Mouse (Mus musculus): Measurements from ENCODE around the gene Pilrb2.
"Not testable (repeated sequence)": the region's sequence is repeated elsewhere in the genome, so short reads cannot be mapped to it uniquely, and the experiment has no call there.

DNA sequence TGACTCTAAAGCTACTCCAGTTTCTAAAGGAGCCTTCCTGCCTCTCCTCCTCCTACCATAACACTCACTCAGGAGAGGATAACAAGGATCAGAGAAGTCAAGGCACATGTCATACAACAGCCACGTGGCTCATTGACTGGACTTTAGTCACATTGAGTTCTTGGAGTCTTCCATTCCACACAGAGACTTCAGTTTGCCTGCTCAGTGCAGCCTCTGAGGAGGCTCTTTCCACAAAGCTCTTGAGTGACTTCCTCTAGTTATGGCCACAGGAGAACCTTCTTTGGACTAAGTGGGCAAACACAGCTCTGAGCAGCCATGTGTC lies 727 bp upstream of the Pilrb2 start:
- TF ChIP-seq MEF2A (IDR thresholded peaks at IDR 0.05; ENCODE audit: borderline replicate concordance, low read depth, low read length); POLR2AphosphoS2 (IDR thresholded peaks at IDR 0.05; ENCODE audit: low read depth, low read length); CTCF (conservative IDR thresholded peaks at IDR 0.05 in 1 of 2, IDR thresholded peaks at IDR 0.05 in 1 of 2; ENCODE audit: low read depth in 2 of 2, low read length in 2 of 2): not testable (repeated sequence)

All from CH12.LX (cell line).